Mouse (Mus musculus): ENCODE results near the gene Tiparp. TPM values are rescaled to one million over a fixed set of nuclear protein-coding genes. Genes with fewer than 3 reads are reported as not detected.
A peak's percentile ranks its signal among the peaks of the same experiment; 100 is the strongest.

The Tiparp gene
- polyA plus RNA-seq, 1 experiment = 6.6 TPM

- Histone ChIP-seq H3K4me3 (replicated peaks; ENCODE audit: control insufficient read depth, low read depth, low read length) (no peak overlapping the region), H3K4me1 (ENCODE audit: control insufficient read depth, insufficient read depth, low read length) (no peaks in the 10 kb centered on the region), H3K27ac (ENCODE audit: control insufficient read depth, insufficient read depth, low read depth, low read length, poor library complexity) (no peak overlapping the region)
- TF ChIP-seq CTCF (IDR thresholded peaks at IDR 0.05; ENCODE audit: control insufficient read depth, insufficient read depth, low read length) (no peak), POLR2A (IDR thresholded peaks at IDR 0.05; ENCODE audit: borderline replicate concordance, control insufficient read depth, low read depth, low read length) (no peak)
- 83% methylated on average over 12 of the region's 12 CpGs for WGBS
Measured at GRCm38 (mm10) chr3:65579260-65579921, 51.2 kb downstream of the Tiparp start.

GRCm38 (mm10) chr3:65581596-65581995 is 53.4 kb downstream of the Tiparp start:
- TF ChIP-seq CTCF (IDR thresholded peaks at IDR 0.05; ENCODE audit: control insufficient read depth, insufficient read depth, low read length) (no peak), POLR2A (IDR thresholded peaks at IDR 0.05; ENCODE audit: borderline replicate concordance, control insufficient read depth, low read depth, low read length) (no peak)
- H3K4me1 ChIP-seq (ENCODE audit: control insufficient read depth, insufficient read depth, low read length) = no peaks in the 10 kb centered on the region
- WGBS = 23% methylated on average over 4 of the region's 4 CpGs
- no peak overlapping the region for H3K27ac ChIP-seq (ENCODE audit: control insufficient read depth, insufficient read depth, low read depth, low read length, poor library complexity)
- no peak overlapping the region for H3K4me3 ChIP-seq (replicated peaks; ENCODE audit: control insufficient read depth, low read depth, low read length)

GRCm38 (mm10) chr3:65584329-65584728 is 56.1 kb downstream of the Tiparp start:
- 93% methylated on average over 1 of the region's 1 CpGs for WGBS
- H3K4me1 ChIP-seq (ENCODE audit: control insufficient read depth, insufficient read depth, low read length) = no peaks in the 10 kb centered on the region; the same call in 1 of the 2 replicates
- no peak overlapping the region for H3K27ac ChIP-seq (ENCODE audit: control insufficient read depth, insufficient read depth, low read depth, low read length, poor library complexity)
- no peak for TF ChIP-seq POLR2A (IDR thresholded peaks at IDR 0.05; ENCODE audit: borderline replicate concordance, control insufficient read depth, low read depth, low read length)
- TF ChIP-seq CTCF (IDR thresholded peaks at IDR 0.05; ENCODE audit: control insufficient read depth, insufficient read depth, low read length) = no peak
- no peak overlapping the region for H3K4me3 ChIP-seq (replicated peaks; ENCODE audit: control insufficient read depth, low read depth, low read length)

GRCm38 (mm10) chr3:65585291-65585690 is 57.1 kb downstream of the Tiparp start:
- WGBS = 87% methylated on average over 8 of the region's 8 CpGs
- no peak overlapping the region for H3K27ac ChIP-seq (ENCODE audit: control insufficient read depth, insufficient read depth, low read depth, low read length, poor library complexity)
- no peak overlapping the region for H3K4me3 ChIP-seq (replicated peaks; ENCODE audit: control insufficient read depth, low read depth, low read length)
- no peaks in the 10 kb centered on the region; the same call in 1 of the 2 replicates for H3K4me1 ChIP-seq (ENCODE audit: control insufficient read depth, insufficient read depth, low read length)
- TF ChIP-seq CTCF (IDR thresholded peaks at IDR 0.05; ENCODE audit: control insufficient read depth, insufficient read depth, low read length) (no peak), POLR2A (IDR thresholded peaks at IDR 0.05; ENCODE audit: borderline replicate concordance, control insufficient read depth, low read depth, low read length) (no peak)

- Histone ChIP-seq H3K4me1 (ENCODE audit: control insufficient read depth, insufficient read depth, low read length) (no peaks in the 10 kb centered on the region; the same call in 1 of the 2 replicates), H3K27ac (ENCODE audit: control insufficient read depth, insufficient read depth, low read depth, low read length, poor library complexity) (no peak overlapping the region), H3K4me3 (replicated peaks; ENCODE audit: control insufficient read depth, low read depth, low read length) (no peak overlapping the region)
- 20% methylated on average over 16 of the region's 16 CpGs for WGBS
- TF ChIP-seq CTCF (IDR thresholded peaks at IDR 0.05; ENCODE audit: control insufficient read depth, insufficient read depth, low read length) (no peak), POLR2A (IDR thresholded peaks at IDR 0.05; ENCODE audit: borderline replicate concordance, control insufficient read depth, low read depth, low read length) (no peak)
Measured at GRCm38 (mm10) chr3:65585823-65586482, 57.7 kb downstream of the Tiparp start.

- TF ChIP-seq POLR2A (IDR thresholded peaks at IDR 0.05; ENCODE audit: borderline replicate concordance, control insufficient read depth, low read depth, low read length) (no peak), CTCF (IDR thresholded peaks at IDR 0.05; ENCODE audit: control insufficient read depth, insufficient read depth, low read length) (no peak)
- Histone ChIP-seq H3K4me1 (ENCODE audit: control insufficient read depth, insufficient read depth, low read length) (no peaks in the 10 kb centered on the region; the same call in 1 of the 2 replicates), H3K27ac (ENCODE audit: control insufficient read depth, insufficient read depth, low read depth, low read length, poor library complexity) (no peak overlapping the region), H3K4me3 (replicated peaks; ENCODE audit: control insufficient read depth, low read depth, low read length) (peak overlapping the region; percentile 24)
- 7% methylated on average over 16 of the region's 16 CpGs for WGBS
Measured at GRCm38 (mm10) chr3:65586483-65586905, 58.3 kb downstream of the Tiparp start.

GRCm38 (mm10) chr3:65586966-65587365 is 58.8 kb downstream of the Tiparp start:
- TF ChIP-seq CTCF (IDR thresholded peaks at IDR 0.05; ENCODE audit: control insufficient read depth, insufficient read depth, low read length) (no peak), POLR2A (IDR thresholded peaks at IDR 0.05; ENCODE audit: borderline replicate concordance, control insufficient read depth, low read depth, low read length) (no peak)
- H3K4me3 ChIP-seq (replicated peaks; ENCODE audit: control insufficient read depth, low read depth, low read length) = no peak overlapping the region
- H3K27ac ChIP-seq (ENCODE audit: control insufficient read depth, insufficient read depth, low read depth, low read length, poor library complexity) = no peak overlapping the region
- H3K4me1 ChIP-seq (ENCODE audit: control insufficient read depth, insufficient read depth, low read length) = no peaks in the 10 kb centered on the region; the same call in 1 of the 2 replicates
- 79% methylated on average over 2 of the region's 2 CpGs for WGBS

- no peak for TF ChIP-seq POLR2A (IDR thresholded peaks at IDR 0.05; ENCODE audit: borderline replicate concordance, control insufficient read depth, low read depth, low read length)
- no peak for TF ChIP-seq CTCF (IDR thresholded peaks at IDR 0.05; ENCODE audit: control insufficient read depth, insufficient read depth, low read length)
- no peak overlapping the region for H3K27ac ChIP-seq (ENCODE audit: control insufficient read depth, insufficient read depth, low read depth, low read length, poor library complexity)
- no peak overlapping the region for H3K4me3 ChIP-seq (replicated peaks; ENCODE audit: control insufficient read depth, low read depth, low read length)
- H3K4me1 ChIP-seq (ENCODE audit: control insufficient read depth, insufficient read depth, low read length) = no peaks in the 10 kb centered on the region; the same call in 1 of the 2 replicates
- WGBS = 82% methylated on average over 3 of the region's 3 CpGs
Measured at GRCm38 (mm10) chr3:65588424-65588823, 60.2 kb downstream of the Tiparp start.
